Mouse (Mus musculus): ENCODE results near the gene Ankrd31. TPM values are rescaled to one million over a fixed set of nuclear protein-coding genes. Genes with fewer than 3 reads are reported as not detected.
"Not testable (repeated sequence)": the region's sequence is repeated elsewhere in the genome, so short reads cannot be mapped to it uniquely, and the experiment has no call there.

Ankrd31 gene
- polyA plus RNA-seq, 1 experiment from 2014 or later = not detected

GRCm38 (mm10) chr13:96878220-96879057 lies 130.4 kb downstream of the Ankrd31 start:
- Histone ChIP-seq H3K4me3 (no peak overlapping the region), H3K36me3 (no peaks in the 10 kb centered on the region), H3K4me1 (replicated peaks) (no peaks in the 10 kb centered on the region), H3K9me3 (no peaks in the 10 kb centered on the region), H3K27ac (no peak overlapping the region), H3K27me3 (ENCODE audit: insufficient read depth, poor library complexity, severe bottlenecking) (no peaks in the 10 kb centered on the region)
- 71% methylated on average over 12 of the region's 12 CpGs for WGBS
- DNase-seq (ENCODE audit: low spot score) = no peak

- Histone ChIP-seq H3K27ac (no peak overlapping the region), H3K36me3 (no peaks in the 10 kb centered on the region), H3K4me1 (replicated peaks) (no peaks in the 10 kb centered on the region), H3K27me3 (ENCODE audit: insufficient read depth, poor library complexity, severe bottlenecking) (no peaks in the 10 kb centered on the region), H3K4me3 (no peak overlapping the region), H3K9me3 (no peaks in the 10 kb centered on the region)
- no peak for DNase-seq (ENCODE audit: low spot score)
- WGBS = 23% methylated on average over 1 of the region's 1 CpGs
Measured at GRCm38 (mm10) chr13:96884534-96884933, 136.5 kb downstream of the Ankrd31 start.

- H3K27me3 ChIP-seq (ENCODE audit: insufficient read depth, poor library complexity, severe bottlenecking) = no peaks in the 10 kb centered on the region
- no peaks in the 10 kb centered on the region for H3K9me3 ChIP-seq
- no peaks in the 10 kb centered on the region for H3K4me1 ChIP-seq (replicated peaks)
- 41% methylated on average over 2 of the region's 2 CpGs for WGBS
- no peak overlapping the region for H3K4me3 ChIP-seq
- H3K27ac ChIP-seq = no peak overlapping the region
- H3K36me3 ChIP-seq = no peaks in the 10 kb centered on the region
- no peak for DNase-seq (ENCODE audit: low spot score)
Measured at GRCm38 (mm10) chr13:96889985-96890384, 141.9 kb downstream of the Ankrd31 start.

GRCm38 (mm10) chr13:96895144-96895543 lies 147.1 kb downstream of the Ankrd31 start:
- WGBS = 91% methylated on average over 2 of the region's 2 CpGs
- Histone ChIP-seq H3K4me1 (replicated peaks) (no peaks in the 10 kb centered on the region), H3K4me3 (no peak overlapping the region), H3K27me3 (ENCODE audit: insufficient read depth, poor library complexity, severe bottlenecking) (no peaks in the 10 kb centered on the region), H3K27ac (no peak overlapping the region), H3K36me3 (no peaks in the 10 kb centered on the region), H3K9me3 (no peaks in the 10 kb centered on the region)
- no peak for DNase-seq (ENCODE audit: low spot score)

- WGBS = 68% methylated on average over 3 of the region's 3 CpGs
- H3K4me1 ChIP-seq (replicated peaks) = no peaks in the 10 kb centered on the region
- no peak for DNase-seq (ENCODE audit: low spot score)
Measured at GRCm38 (mm10) chr13:96906717-96907116, 158.6 kb downstream of the Ankrd31 start.

GRCm38 (mm10) chr13:96911202-96911601 lies 163.1 kb downstream of the Ankrd31 start:
- Histone ChIP-seq H3K27ac (no peak overlapping the region), H3K36me3 (no peaks in the 10 kb centered on the region), H3K9me3 (no peaks in the 10 kb centered on the region), H3K4me1 (replicated peaks) (no peaks in the 10 kb centered on the region), H3K4me3 (no peak overlapping the region), H3K27me3 (ENCODE audit: insufficient read depth, poor library complexity, severe bottlenecking) (no peaks in the 10 kb centered on the region)
- no peak for DNase-seq (ENCODE audit: low spot score)
- 89% methylated on average over 3 of the region's 3 CpGs for WGBS

More at GRCm38 (mm10) chr13:96906717-96907116, 158.6 kb downstream of the Ankrd31 start:
- H3K36me3 ChIP-seq = no peaks in the 10 kb centered on the region
- H3K4me3 ChIP-seq = no peak overlapping the region
- no peak overlapping the region for H3K27ac ChIP-seq
- H3K9me3 ChIP-seq = no peaks in the 10 kb centered on the region
- no peaks in the 10 kb centered on the region for H3K27me3 ChIP-seq (ENCODE audit: insufficient read depth, poor library complexity, severe bottlenecking)

GRCm38 (mm10) chr13:96923134-96923533 lies 175.1 kb downstream of the Ankrd31 start:
- H3K36me3 ChIP-seq; DNase-seq (ENCODE audit: low spot score); H3K27ac ChIP-seq; H3K9me3 ChIP-seq; H3K4me3 ChIP-seq: not testable (repeated sequence)
- 97% methylated on average over 4 of the region's 4 CpGs for WGBS
- Histone ChIP-seq H3K27me3 (ENCODE audit: insufficient read depth, poor library complexity, severe bottlenecking) (peaks cover 50% of the 10 kb centered on the region), H3K4me1 (replicated peaks) (peaks cover 26% of the 10 kb centered on the region)

GRCm38 (mm10) chr13:96923999-96924961 lies 176.2 kb downstream of the Ankrd31 start, which contains the start of gene Gcnt4:
TSS of gene Gcnt4 (plus strand) at chr13:96924689.
- no peaks in the 10 kb centered on the region for H3K9me3 ChIP-seq
- 10% methylated on average over 56 of the region's 56 CpGs for WGBS
- H3K4me3 ChIP-seq = peak within 1 kb of the TSS; percentile 79
- peaks cover 38% of the 10 kb centered on the region for H3K4me1 ChIP-seq (replicated peaks)
- H3K27ac ChIP-seq = peak within 1 kb of the TSS; percentile 86
- no peaks in the 10 kb centered on the region for H3K36me3 ChIP-seq
- peaks cover 54% of the 10 kb centered on the region for H3K27me3 ChIP-seq (ENCODE audit: insufficient read depth, poor library complexity, severe bottlenecking)
- peak; percentile 72 for DNase-seq (ENCODE audit: low spot score)

- H3K4me3 ChIP-seq = peak overlapping the region; percentile 79
- H3K9me3 ChIP-seq = no peaks in the 10 kb centered on the region
- no peaks in the 10 kb centered on the region for H3K36me3 ChIP-seq
- peaks cover 43% of the 10 kb centered on the region for H3K4me1 ChIP-seq (replicated peaks)
- peak; percentile 41 for DNase-seq (ENCODE audit: low spot score)
- H3K27ac ChIP-seq = peak overlapping the region; percentile 86
- peaks cover 63% of the 10 kb centered on the region for H3K27me3 ChIP-seq (ENCODE audit: insufficient read depth, poor library complexity, severe bottlenecking)
- under 1% methylated on average over 52 of the region's 53 CpGs for WGBS
Measured at GRCm38 (mm10) chr13:96924985-96925745, 177.1 kb downstream of the Ankrd31 start.

- WGBS = 31% methylated on average over 10 of the region's 10 CpGs
- no peak for DNase-seq (ENCODE audit: low spot score)
- Histone ChIP-seq H3K9me3 (no peaks in the 10 kb centered on the region), H3K27me3 (ENCODE audit: insufficient read depth, poor library complexity, severe bottlenecking) (peaks cover 70% of the 10 kb centered on the region), H3K4me1 (replicated peaks) (peaks cover 48% of the 10 kb centered on the region), H3K27ac (no peak overlapping the region), H3K36me3 (no peaks in the 10 kb centered on the region), H3K4me3 (peak overlapping the region; percentile 79)
Measured at GRCm38 (mm10) chr13:96925991-96926725, 178.1 kb downstream of the Ankrd31 start.

GRCm38 (mm10) chr13:96927781-96928180 lies 179.7 kb downstream of the Ankrd31 start:
- no peak overlapping the region for H3K4me3 ChIP-seq
- H3K4me1 ChIP-seq (replicated peaks) = peaks cover 52% of the 10 kb centered on the region
- no peak for DNase-seq (ENCODE audit: low spot score)
- no peaks in the 10 kb centered on the region for H3K9me3 ChIP-seq
- 89% methylated on average over 1 of the region's 1 CpGs for WGBS
- H3K36me3 ChIP-seq = no peaks in the 10 kb centered on the region
- H3K27me3 ChIP-seq (ENCODE audit: insufficient read depth, poor library complexity, severe bottlenecking) = peaks cover 86% of the 10 kb centered on the region
- no peak overlapping the region; the same call in 1 of the 2 replicates for H3K27ac ChIP-seq

All from hindbrain, embryonic 10.5 days (tissue).